ENCODE assay signal across 15 mouse cellular contexts in genomic region chr10:84710192-84710591, GRCm38 (mm10). TPM values are rescaled to one million over a fixed set of nuclear protein-coding genes. Genes with fewer than 3 reads are reported as not detected.
DNase-seq lines count a peak whose midpoint lies in the region; ATAC-seq and TF ChIP-seq lines count a peak whose summit lies in the region.
"Had no signal": no experiment of that assay in that cellular context is flagged by ENCODE, and none has a peak within 500 bp of the region (broad histone marks: within the 10 kb centered on the region; RNA-seq: fewer than 3 reads in every experiment).

No protein-coding gene starts in this region.

- no peak for DNase-seq in left cerebral cortex, adult 2 months (ENCODE audit: extremely low spot score in 1 of 2, low spot score in 2 of 2)
- no peak for DNase-seq in left cerebral cortex, postnatal 25 days (ENCODE audit: low spot score in 2 of 2)
- peak; percentile 49 for DNase-seq in embryo, embryonic 10.5 days (ENCODE audit: low spot score)
- DNase-seq in retina, embryonic 14.5 days (ENCODE audit: low spot score), result peak; percentile 37
- DNase-seq in embryonic facial prominence, embryonic 10.5 days (ENCODE audit: low spot score), result no peak
- DNase-seq in spleen, postnatal 36 days (ENCODE audit: low spot score in 2 of 2), result no peak
- DNase-seq: adrenal gland, adult 2 months; cerebellum, postnatal 10 days; layer of hippocampus, postnatal 36 days; liver, embryonic 13.5 days; right cerebral cortex, postnatal 14 days had no signal

- no peaks in the 10 kb centered on the region for H3K36me3 ChIP-seq in hindbrain, embryonic 15.5 days
- H3K36me3 ChIP-seq in embryonic facial prominence, embryonic 10.5 days (replicated peaks), result peaks cover 33% of the 10 kb centered on the region

- no peak for ATAC-seq in hindbrain, embryonic 15.5 days (ENCODE audit: low FRiP score, low read depth)

- no peaks in the 10 kb centered on the region for H3K9me3 ChIP-seq in hindbrain, embryonic 15.5 days
- H3K9me3 ChIP-seq in embryonic facial prominence, embryonic 10.5 days, result no peaks in the 10 kb centered on the region
- H3K9me3 ChIP-seq: G1E; liver, embryonic 13.5 days had no signal

- H3K27me3 ChIP-seq in hindbrain, embryonic 15.5 days, result no peaks in the 10 kb centered on the region
- peaks cover 10% of the 10 kb centered on the region for H3K27me3 ChIP-seq in embryonic facial prominence, embryonic 10.5 days (replicated peaks; ENCODE audit: low read depth, poor library complexity, severe bottlenecking)
- H3K27me3 ChIP-seq: liver, embryonic 13.5 days had no signal

- H3K27ac ChIP-seq in left cerebral cortex, adult 2 months, result no peak overlapping the region
- H3K27ac ChIP-seq in hindbrain, embryonic 15.5 days (replicated peaks), result peak overlapping the region; percentile 51
- no peak overlapping the region for H3K27ac ChIP-seq in embryonic facial prominence, embryonic 10.5 days (replicated peaks)
- H3K27ac ChIP-seq: liver, embryonic 13.5 days had no signal

- H3K4me2 ChIP-seq in hindbrain, embryonic 15.5 days, result no peak overlapping the region
- H3K4me2 ChIP-seq: liver, embryonic 13.5 days had no signal

- no peak overlapping the region for H3K9ac ChIP-seq in hindbrain, embryonic 15.5 days
- H3K9ac ChIP-seq: liver, embryonic 13.5 days had no signal

- peak; percentile 30 for TF ChIP-seq CTCF in left cerebral cortex, adult 2 months (IDR thresholded peaks at IDR 0.05)

- peaks cover 53% of the 10 kb centered on the region for H3K4me1 ChIP-seq in hindbrain, embryonic 15.5 days (replicated peaks)
- H3K4me1 ChIP-seq in embryonic facial prominence, embryonic 10.5 days, result peaks cover 33% of the 10 kb centered on the region

- intact Hi-C loops in left cerebral cortex, adult 2 months (cut with DNase I), result loop anchor here (5.0 kb wide), 1 partner anchor 197 kb away; no protein-coding TSS in a partner anchor
- intact Hi-C loops in left cerebral cortex, postnatal 25 days (cut with DNase I), result loop anchor here (5.0 to 10.0 kb wide), 2 partner anchors 275 to 337 kb away; no protein-coding TSS in a partner anchor

- 12% methylated on average over 4 of the region's 4 CpGs for WGBS in hindbrain, embryonic 15.5 days
- 40% methylated on average over 4 of the region's 4 CpGs for WGBS in embryonic facial prominence, embryonic 10.5 days

- H3K4me3 ChIP-seq in left cerebral cortex, adult 2 months, result no peak overlapping the region
- no peak overlapping the region for H3K4me3 ChIP-seq in hindbrain, embryonic 15.5 days
- no peak overlapping the region for H3K4me3 ChIP-seq in embryonic facial prominence, embryonic 10.5 days
- H3K4me3 ChIP-seq: liver, embryonic 13.5 days had no signal

RNA-seq across cellular contexts. Expression of gene Rfx4, which starts 45.7 kb away (rescaled TPM):
- total RNA-seq in left cerebral cortex, adult 2 months (2021), result 10 to 100 TPM; 10.3 to 13.4 TPM
- total RNA-seq in left cerebral cortex, postnatal 25 days (2021), result 10 to 100 TPM; 11.4 to 12.3 TPM
- 18.0 and 23.7 TPM in 2 replicates for polyA plus RNA-seq in hindbrain, embryonic 15.5 days (2015; fragmentation: Nextera tagmentation; extraction: Ambion mirVana)
- polyA plus RNA-seq in embryonic facial prominence, embryonic 10.5 days (2016; fragmentation: Nextera tagmentation; extraction: Ambion mirVana), result 3.8 and 15.5 TPM in 2 replicates
- total RNA-seq: G1E; heart, adult 18-20 months had no signal
- polyA plus RNA-seq: adrenal gland, adult 2 months; G1E; intestine, embryonic 14.5 days; liver, embryonic 13.5 days had no signal

Comparison
In these comparisons a context has a peak if more than half of its experiments do, and no peak if none do; other contexts are left out.
1. DNase-seq: peak in embryo, embryonic 10.5 days (single experiment) and retina, embryonic 14.5 days (single experiment); none in left cerebral cortex, adult 2 months (0 of 2), left cerebral cortex, postnatal 25 days (0 of 2), embryonic facial prominence, embryonic 10.5 days (single experiment) and spleen, postnatal 36 days (0 of 2).